8 mouse cellular contexts compared by ENCODE assay signal in the genomic region with DNA sequence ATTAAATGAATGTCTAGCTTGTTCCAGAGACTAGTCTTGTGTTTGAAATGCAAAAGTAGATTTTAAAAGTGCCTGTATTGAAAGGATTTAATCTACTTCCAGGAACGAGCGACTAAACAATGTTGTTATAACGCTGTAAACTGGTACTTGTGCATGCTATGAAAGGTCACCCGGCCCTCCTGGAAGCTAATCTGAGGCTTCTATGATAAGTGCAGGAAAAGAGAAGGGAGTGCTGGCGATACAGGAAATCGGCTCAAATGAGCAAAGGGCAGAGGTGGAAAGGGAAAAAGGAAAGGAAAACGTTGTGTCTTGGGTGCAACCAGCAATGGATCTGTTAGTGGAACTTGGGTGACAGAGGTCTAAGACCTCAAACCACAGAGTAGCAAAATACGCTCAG. TPM values are rescaled to one million over a fixed set of nuclear protein-coding genes. Genes with fewer than 3 reads are reported as not detected.
DNase-seq lines count a peak whose midpoint lies in the region; ATAC-seq and TF ChIP-seq lines count a peak whose summit lies in the region.

No protein-coding gene starts in this region.

- peak overlapping the region; percentile 19 for H3K9ac ChIP-seq in heart, adult 2 months (ENCODE audit: low read depth, low read length)
- no peak overlapping the region for H3K9ac ChIP-seq in forebrain, embryonic 14.5 days (ENCODE audit: low read length)
- no peak overlapping the region for H3K9ac ChIP-seq in limb, embryonic 15.5 days
- no peak overlapping the region for H3K9ac ChIP-seq in stomach, embryonic 15.5 days

- TF ChIP-seq POLR2A in heart, adult 2 months (IDR thresholded peaks at IDR 0.05; ENCODE audit: insufficient read depth, low read depth, low read length) = no peak

- no peak for DNase-seq in heart, adult 2 months
- DNase-seq in heart, adult 8-10 months (ENCODE audit: low spot score) = no peak
- DNase-seq in forebrain, embryonic 14.5 days (ENCODE audit: low spot score) = no peak
- DNase-seq in layer of hippocampus, postnatal 10 days (ENCODE audit: low spot score in 2 of 2) = no peak
- DNase-seq in frontal cortex, postnatal 10 days (ENCODE audit: low spot score in 2 of 2) = no peak

- H3K27me3 ChIP-seq in heart, adult 2 months (ENCODE audit: control insufficient read depth, insufficient read depth, low read length) = no peaks in the 10 kb centered on the region
- no peaks in the 10 kb centered on the region for H3K27me3 ChIP-seq in E14TG2a.4 (ENCODE audit: insufficient read depth, low read length)
- H3K27me3 ChIP-seq in forebrain, embryonic 14.5 days (replicated peaks; ENCODE audit: control insufficient read depth, insufficient read depth, low read length) = no peaks in the 10 kb centered on the region
- no peaks in the 10 kb centered on the region for H3K27me3 ChIP-seq in limb, embryonic 15.5 days
- H3K27me3 ChIP-seq in stomach, embryonic 15.5 days (replicated peaks) = no peaks in the 10 kb centered on the region

- peaks cover 5% of the 10 kb centered on the region for H3K79me2 ChIP-seq in heart, adult 2 months (replicated peaks; ENCODE audit: control insufficient read depth, insufficient read depth, low read length)

- intact Hi-C loops in heart, adult 2 months (cut with DNase I) = loop anchor here (5.0 kb wide), 1 partner anchor 34 kb away; a partner anchor contains a TSS

- H3K9me3 ChIP-seq in E14TG2a.4 (ENCODE audit: low read length) = peaks cover 4% of the 10 kb centered on the region
- H3K9me3 ChIP-seq in forebrain, embryonic 14.5 days (replicated peaks; ENCODE audit: control insufficient read depth, low read length) = no peaks in the 10 kb centered on the region
- H3K9me3 ChIP-seq in limb, embryonic 15.5 days = no peaks in the 10 kb centered on the region
- H3K9me3 ChIP-seq in stomach, embryonic 15.5 days = no peaks in the 10 kb centered on the region

- no peak for TF ChIP-seq CTCF in heart, adult 2 months (IDR thresholded peaks at IDR 0.05)
- TF ChIP-seq CTCF in E14TG2a.4 (conservative IDR thresholded peaks at IDR 0.05; ENCODE audit: low read length) = no peak

- H3K4me1 ChIP-seq in heart, adult 2 months (ENCODE audit: control insufficient read depth, insufficient read depth, low read length) = peaks cover 3% of the 10 kb centered on the region; the same call in 1 of the 2 replicates
- peaks cover 23% of the 10 kb centered on the region for H3K4me1 ChIP-seq in E14TG2a.4 (replicated peaks; ENCODE audit: low read depth, low read length)
- peaks cover 12% of the 10 kb centered on the region; the same call in 1 of the 2 replicates for H3K4me1 ChIP-seq in forebrain, embryonic 14.5 days (ENCODE audit: control insufficient read depth, insufficient read depth, low read length)
- H3K4me1 ChIP-seq in limb, embryonic 15.5 days = peaks cover 23% of the 10 kb centered on the region
- 0 out of 2 replicates have a peak, but pooled peaks cover 8% of the 10 kb centered on the region for H3K4me1 ChIP-seq in stomach, embryonic 15.5 days

- H3K4me2 ChIP-seq in forebrain, embryonic 14.5 days (ENCODE audit: low read length) = no peak overlapping the region; the same call in 1 of the 2 replicates
- peak overlapping the region; percentile 26; the same call in 1 of the 2 replicates for H3K4me2 ChIP-seq in limb, embryonic 15.5 days
- peak overlapping the region; percentile 57 for H3K4me2 ChIP-seq in stomach, embryonic 15.5 days

- H3K27ac ChIP-seq in heart, adult 2 months = peak overlapping the region; percentile 74
- no peak overlapping the region for H3K27ac ChIP-seq in forebrain, embryonic 14.5 days (ENCODE audit: low read depth, low read length)
- H3K27ac ChIP-seq in limb, embryonic 15.5 days = no peak overlapping the region
- H3K27ac ChIP-seq in stomach, embryonic 15.5 days = peak overlapping the region; percentile 95; the same call in 1 of the 2 replicates

- ATAC-seq in forebrain, embryonic 14.5 days = 0 out of 2 replicates have a peak, but pooled peaks have one; percentile 1
- no peak for ATAC-seq in limb, embryonic 15.5 days (ENCODE audit: insufficient number of reproducible peaks, low FRiP score, low TSS enrichment, low read depth)
- ATAC-seq in stomach, embryonic 15.5 days (ENCODE audit: insufficient read depth, low FRiP score, low read depth) = no peak; the same call in 1 of the 2 replicates

- TF ChIP-seq EP300 in heart, adult 2 months (IDR thresholded peaks at IDR 0.05; ENCODE audit: insufficient read depth, low read depth, low read length) = no peak

- peak overlapping the region; percentile 83 for H3K4me3 ChIP-seq in heart, adult 2 months
- H3K4me3 ChIP-seq in E14TG2a.4 (replicated peaks; ENCODE audit: low read length) = peak overlapping the region; percentile 91
- H3K4me3 ChIP-seq in forebrain, embryonic 14.5 days (ENCODE audit: low read depth, low read length) = peak overlapping the region; percentile 94; the same call in 1 of the 2 replicates
- H3K4me3 ChIP-seq in limb, embryonic 15.5 days = peak overlapping the region; percentile 88
- peak overlapping the region; percentile 76 for H3K4me3 ChIP-seq in stomach, embryonic 15.5 days (replicated peaks)

- no peaks in the 10 kb centered on the region; the same call in none of the 2 replicates for H3K36me3 ChIP-seq in heart, adult 2 months (ENCODE audit: control insufficient read depth, insufficient read depth, low read length)
- H3K36me3 ChIP-seq in E14TG2a.4 (ENCODE audit: insufficient read depth, low read length) = peaks cover 15% of the 10 kb centered on the region
- peaks cover 3% of the 10 kb centered on the region for H3K36me3 ChIP-seq in forebrain, embryonic 14.5 days (ENCODE audit: control insufficient read depth, insufficient read depth, low read length)
- H3K36me3 ChIP-seq in limb, embryonic 15.5 days = no peaks in the 10 kb centered on the region; the same call in 1 of the 2 replicates
- 0 out of 2 replicates have a peak, but pooled peaks cover 3% of the 10 kb centered on the region for H3K36me3 ChIP-seq in stomach, embryonic 15.5 days

- 7% methylated on average over 8 of the region's 8 CpGs for WGBS in heart, adult 2 months
- WGBS in forebrain, embryonic 14.5 days = 28% methylated on average over 8 of the region's 8 CpGs
- 29% methylated on average over 8 of the region's 8 CpGs for WGBS in limb, embryonic 15.5 days
- 22% methylated on average over 8 of the region's 8 CpGs for WGBS in stomach, embryonic 15.5 days

RNA-seq across cellular contexts. Expression of a gene that starts 0.3 kb away (rescaled TPM):
- 10 to 100 TPM; 48.7 TPM for total RNA-seq in heart, adult 2 months (2021)
- 52.2 and 70.4 TPM in 2 replicates for polyA plus RNA-seq in heart, adult 2 months (2012; rRNA removed)
- total RNA-seq in heart, adult 8-10 months (2022) = 10 to 100 TPM; 45.4 to 56.3 (median 48.6) TPM
- 170 and 176 TPM in 2 replicates for polyA plus RNA-seq in forebrain, embryonic 14.5 days (2014; fragmentation: Nextera tagmentation; extraction: Ambion mirVana)
- polyA plus RNA-seq in limb, embryonic 15.5 days (2015; fragmentation: Nextera tagmentation; extraction: Ambion mirVana) = 190 and 195 TPM in 2 replicates
- 186 and 187 TPM in 2 replicates for polyA plus RNA-seq in stomach, embryonic 15.5 days (2015; fragmentation: Nextera tagmentation; extraction: Ambion mirVana)
- 10 to 100 TPM; 65.6 to 70.3 TPM for total RNA-seq in layer of hippocampus, postnatal 10 days (2021)

RNA-seq across cellular contexts. Expression of a gene that starts 28.2 kb away (rescaled TPM):
- total RNA-seq in heart, adult 2 months (2021) = 1 to 10 TPM in 1 of 2 experiments, under 1 TPM in 1; 0.55 to 1.5 TPM
- polyA plus RNA-seq in heart, adult 2 months (2012; rRNA removed) = 0.70 TPM in 1 of 2 replicates, not detected in the other
- total RNA-seq in heart, adult 8-10 months (2022) = under 1 TPM; 0.41 to 0.92 (median 0.70) TPM
- 17.0 and 29.0 TPM in 2 replicates for polyA plus RNA-seq in forebrain, embryonic 14.5 days (2014; fragmentation: Nextera tagmentation; extraction: Ambion mirVana)
- 43.6 and 44.6 TPM in 2 replicates for polyA plus RNA-seq in limb, embryonic 15.5 days (2015; fragmentation: Nextera tagmentation; extraction: Ambion mirVana)
- polyA plus RNA-seq in stomach, embryonic 15.5 days (2015; fragmentation: Nextera tagmentation; extraction: Ambion mirVana) = 58.8 and 60.6 TPM in 2 replicates
- 1 to 10 TPM; 1.4 to 3.0 TPM for total RNA-seq in layer of hippocampus, postnatal 10 days (2021)

RNA-seq across cellular contexts. Expression of a gene that starts 33.5 kb away (rescaled TPM):
- 10 to 100 TPM; 27.4 to 33.8 TPM for total RNA-seq in heart, adult 2 months (2021)
- 7.5 and 17.2 TPM in 2 replicates for polyA plus RNA-seq in heart, adult 2 months (2012; rRNA removed)
- total RNA-seq in heart, adult 8-10 months (2022) = 10 to 100 TPM; 28.7 to 36.4 (median 33.3) TPM
- 107 and 137 TPM in 2 replicates for polyA plus RNA-seq in forebrain, embryonic 14.5 days (2014; fragmentation: Nextera tagmentation; extraction: Ambion mirVana)
- 69.3 and 72.5 TPM in 2 replicates for polyA plus RNA-seq in limb, embryonic 15.5 days (2015; fragmentation: Nextera tagmentation; extraction: Ambion mirVana)
- polyA plus RNA-seq in stomach, embryonic 15.5 days (2015; fragmentation: Nextera tagmentation; extraction: Ambion mirVana) = 48.5 and 51.3 TPM in 2 replicates
- total RNA-seq in layer of hippocampus, postnatal 10 days (2021) = 100 to 1,000 TPM; 161 to 175 TPM

RNA-seq across cellular contexts. Expression of a gene that starts 43.4 kb away (rescaled TPM):
- 10 to 100 TPM; 33.5 to 38.5 TPM for total RNA-seq in heart, adult 2 months (2021)
- 20.6 and 30.0 TPM in 2 replicates for polyA plus RNA-seq in heart, adult 2 months (2012; rRNA removed)
- 10 to 100 TPM; 33.5 to 40.4 (median 36.9) TPM for total RNA-seq in heart, adult 8-10 months (2022)
- polyA plus RNA-seq in forebrain, embryonic 14.5 days (2014; fragmentation: Nextera tagmentation; extraction: Ambion mirVana) = 20.3 and 22.5 TPM in 2 replicates
- 21.0 and 22.7 TPM in 2 replicates for polyA plus RNA-seq in limb, embryonic 15.5 days (2015; fragmentation: Nextera tagmentation; extraction: Ambion mirVana)
- 22.6 and 27.3 TPM in 2 replicates for polyA plus RNA-seq in stomach, embryonic 15.5 days (2015; fragmentation: Nextera tagmentation; extraction: Ambion mirVana)
- total RNA-seq in layer of hippocampus, postnatal 10 days (2021) = 10 to 100 TPM; 11.0 to 12.5 TPM

Comparison
In these comparisons a context has a peak if more than half of its experiments do, and no peak if none do; other contexts are left out.
1. H3K27ac ChIP-seq: peak in heart, adult 2 months (single experiment) and stomach, embryonic 15.5 days (single experiment); none in forebrain, embryonic 14.5 days (single experiment) and limb, embryonic 15.5 days (single experiment).
2. RNA of a gene that starts 28.2 kb away (polyA plus RNA-seq): 58.8 to 60.6 TPM in stomach, embryonic 15.5 days, 43.6 to 44.6 TPM in limb, embryonic 15.5 days and 17.0 to 29.0 TPM in forebrain, embryonic 14.5 days; 0.70 TPM in heart, adult 2 months; every median in the first group is over 10 times any median in the second.
3. Peak in every context shown above with its lines, with median percentiles within 50 percentile points of each other: H3K4me3 ChIP-seq.